Mouse (Mus musculus) inflammation-experienced regulatory T-cells, adult 6 months (primary cell): ENCODE data around the gene Olfr843. TPM values are rescaled to one million over a fixed set of nuclear protein-coding genes. Genes with fewer than 3 reads are reported as not detected.

Source experiments
- ATAC-seq: one replicate; pipeline ENCODE4 v1.8.0; 2017
- polyA plus RNA-seq, 3 experiments: library from polyadenylated mRNA; unstranded; fragments of 100-300 nt; shearing (Covaris generic); gene quantifications; one replicate each; pipeline ENCODE4 v1.2.1; 2017

Olfr843 gene
- polyA plus RNA-seq, result not detected

DNA sequence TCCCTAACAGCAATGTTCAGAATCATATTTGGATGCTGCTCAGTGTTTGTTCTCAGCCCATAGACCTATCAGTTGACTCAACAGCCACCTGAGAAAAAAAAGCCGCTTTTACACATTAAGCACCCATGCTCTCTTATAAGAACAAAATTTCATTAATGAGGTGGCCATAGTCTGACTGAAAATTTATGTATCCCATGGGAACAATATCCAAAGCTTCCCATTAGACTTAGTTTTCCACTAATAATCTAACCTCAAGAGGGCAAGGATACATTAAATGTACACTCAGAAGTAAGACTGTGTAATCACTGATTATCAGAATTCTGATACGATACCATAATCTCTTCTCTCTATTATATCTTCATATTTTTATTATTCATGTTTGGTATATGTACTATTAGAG lies at the start of gene Olfr843:
TSS of gene Olfr843 (minus strand) at position 101 of the 400 bp plus-strand sequence.
- ATAC-seq, result no peak

Other genes starting within 250 kb of the Olfr843 start
- not detected for gene Olfr835, start 219.3 kb downstream of the Olfr843 start, polyA plus RNA-seq
- gene Olfr836, start 131.6 kb downstream of the Olfr843 start, polyA plus RNA-seq, result not detected
- not detected for gene Olfr837, start 115.7 kb downstream of the Olfr843 start, polyA plus RNA-seq
- not detected for gene Olfr839-ps1, start 74.7 kb downstream of the Olfr843 start, polyA plus RNA-seq
- gene Olfr844, start 64.4 kb upstream of the Olfr843 start, polyA plus RNA-seq, result not detected
- gene Olfr845, start 84.5 kb upstream of the Olfr843 start, polyA plus RNA-seq, result not detected
- not detected for gene Olfr846, start 112.0 kb upstream of the Olfr843 start, polyA plus RNA-seq
- gene Olfr847, start 126.7 kb upstream of the Olfr843 start, polyA plus RNA-seq, result not detected
- gene Olfr849, start 188.3 kb upstream of the Olfr843 start, polyA plus RNA-seq, result not detected
- gene Olfr850, start 226.3 kb upstream of the Olfr843 start, polyA plus RNA-seq, result not detected
- gene Olfr851, start 241.3 kb upstream of the Olfr843 start, polyA plus RNA-seq, result not detected